Mouse (Mus musculus) gastrocnemius, postnatal 10 days (tissue): ENCODE data around the gene Gm14862. TPM values are rescaled to one million over a fixed set of nuclear protein-coding genes. Genes with fewer than 3 reads are reported as not detected.

Source experiments
- DNase-seq: peaks from one replicate; pipeline ENCODE4 v3.0.0; 2021; ENCODE audit warnings: mixed read lengths
- total RNA-seq, 2 experiments: library from RNA; stranded (reverse); gene quantifications; 2 replicates each; pipeline ENCODE4 v1.2.3; 2021

The Gm14862 gene
- total RNA-seq, 2 experiments from 2014 or later: not detected

GRCm38 (mm10) chrX:9222412-9223221 lies 34.1 kb downstream of the Gm14862 start:
- no peak for DNase-seq

DNA sequence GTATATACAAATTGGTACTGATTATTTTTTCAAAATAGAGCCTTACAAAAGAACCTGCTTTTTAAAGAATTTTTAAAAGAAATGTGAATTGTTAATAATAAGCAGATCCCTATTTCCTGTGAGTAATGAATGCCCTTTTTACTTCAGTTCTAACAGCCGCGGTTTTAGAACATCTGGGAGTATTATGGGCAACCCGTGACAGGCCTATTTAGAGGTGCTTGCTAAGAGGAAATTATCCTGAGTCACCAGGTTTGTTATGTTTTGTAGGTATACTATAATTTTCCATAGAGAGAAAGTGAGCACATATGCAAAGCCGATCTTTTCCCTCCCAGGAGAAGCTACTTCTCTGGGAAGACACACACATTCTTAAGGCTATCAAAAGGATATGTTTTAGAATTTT lies 35.0 kb downstream of the Gm14862 start:
- no peak for DNase-seq

DNA sequence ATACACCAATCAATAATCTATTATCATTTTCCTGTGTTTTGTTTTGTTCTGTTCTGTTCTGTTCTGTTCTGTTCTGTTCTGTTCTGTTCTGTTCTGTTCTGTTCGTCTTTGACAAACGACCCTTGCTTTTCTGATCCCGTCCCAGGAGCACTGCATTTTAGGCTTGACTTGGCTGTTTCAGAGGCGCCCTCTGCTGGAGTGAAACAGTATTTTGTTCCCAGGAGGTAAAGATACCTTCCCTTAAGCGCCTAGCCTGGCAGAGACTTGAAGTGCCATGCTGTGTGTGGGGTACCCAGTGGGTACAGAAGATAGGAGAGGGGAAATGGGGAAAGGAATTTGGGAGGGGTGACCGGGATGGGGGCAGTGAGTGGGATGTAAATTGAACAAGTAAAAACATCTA lies 35.5 kb downstream of the Gm14862 start:
- DNase-seq: peak; percentile 18

GRCm38 (mm10) chrX:9219570-9219969 lies 37.1 kb downstream of the Gm14862 start:
- no peak for DNase-seq

- DNase-seq: no peak
Observed at GRCm38 (mm10) chrX:9216244-9216643, 40.5 kb downstream of the Gm14862 start.

GRCm38 (mm10) chrX:9205121-9205520 lies 51.6 kb downstream of the Gm14862 start:
- no peak for DNase-seq

GRCm38 (mm10) chrX:9202781-9203405 lies 53.8 kb downstream of the Gm14862 start:
- no peak for DNase-seq

- DNase-seq: no peak
Observed at GRCm38 (mm10) chrX:9201954-9202353, 54.7 kb downstream of the Gm14862 start.

Other genes starting within 250 kb of the Gm14862 start
- not detected for gene Fthl17e, start 223.4 kb downstream of the Gm14862 start, total RNA-seq
- gene Fthl17f, start 193.9 kb downstream of the Gm14862 start, total RNA-seq: not detected
- gene 4930402K13Rik, start 152.3 kb downstream of the Gm14862 start, total RNA-seq: not detected
- under 1 TPM; 0.11 to 0.26 TPM for gene Lancl3, start 57.0 kb downstream of the Gm14862 start, total RNA-seq
- 1 to 10 TPM; 3.1 to 3.4 TPM for gene Xk, start 15.9 kb upstream of the Gm14862 start, total RNA-seq
- not detected for gene H2al1m, start 26.9 kb upstream of the Gm14862 start, total RNA-seq
- not detected for gene H2al1k, start 93.7 kb upstream of the Gm14862 start, total RNA-seq
- gene Cybb, start 230.9 kb upstream of the Gm14862 start, total RNA-seq: 1 to 10 TPM; 2.9 to 6.3 TPM